Mouse (Mus musculus): Measurements from ENCODE around the gene Gm44503.

DNA sequence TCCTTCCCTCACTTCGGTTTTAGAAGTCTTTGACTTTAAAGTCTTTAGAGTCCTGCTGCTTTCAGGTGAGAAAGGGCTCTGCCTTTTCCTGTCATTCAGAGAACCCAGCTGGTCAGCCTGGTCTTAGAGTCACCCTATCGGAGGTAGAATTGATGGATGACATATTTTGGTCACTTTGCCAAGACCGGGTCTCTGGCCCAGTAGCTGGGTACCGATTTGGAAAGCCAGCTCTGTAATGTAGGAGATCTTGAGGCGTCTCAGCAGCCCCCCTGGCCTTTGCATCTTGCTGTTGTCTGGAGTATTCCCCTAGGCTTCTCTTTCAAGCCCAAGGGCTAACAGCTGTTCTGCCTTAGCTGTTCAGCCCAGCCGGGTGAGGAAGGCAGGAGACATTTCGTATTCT is 86.6 kb downstream of the Gm44503 start:
- TF ChIP-seq CTCF (IDR thresholded peaks at IDR 0.05; ENCODE audit: low read depth) (no peak), EP300 (IDR thresholded peaks at IDR 0.05; ENCODE audit: low read depth) (no peak)
